Mouse (Mus musculus) kidney, adult 2 months (tissue): ENCODE measurements around the gene Rad51d.

Source experiments
- CTCF ChIP-seq: fragments of 200-500 bp; conservative IDR thresholded peaks from 2 replicates; pipeline ENCODE4 v1.5.1; 2011; ENCODE audit warnings: low read depth, mild to moderate bottlenecking, control low read depth, low read length, moderate library complexity, mixed read lengths; ENCODE audit not compliant: insufficient read depth, insufficient read length
- POLR2A ChIP-seq: fragments of 200-500 bp; IDR thresholded peaks from one replicate; pipeline ENCODE4 v1.6.1; 2011; ENCODE audit warnings: low read depth, low read length, control low read depth

- TF ChIP-seq CTCF (no peak), POLR2A (no peak)
Measured at GRCm38 (mm10) chr11:82852958-82853357, 37.5 kb downstream of the Rad51d start.
